Mouse (Mus musculus): Measurements from ENCODE around the gene Gemin2. TPM values are rescaled to one million over a fixed set of nuclear protein-coding genes. Genes with fewer than 3 reads are reported as not detected.
A peak's percentile ranks its signal among the peaks of the same experiment; 100 is the strongest.
"Not testable (repeated sequence)": the region's sequence is repeated elsewhere in the genome, so short reads cannot be mapped to it uniquely, and the experiment has no call there.

Gemin2 gene
- 1 to 10 TPM; 8.3 to 8.8 TPM for total RNA-seq (2021)
- long read RNA-seq, partial matches to known transcripts, result 1 of 6 reads
- long read RNA-seq, other reads (novel, unspliced or antisense), result 2 of 6 reads

DNA sequence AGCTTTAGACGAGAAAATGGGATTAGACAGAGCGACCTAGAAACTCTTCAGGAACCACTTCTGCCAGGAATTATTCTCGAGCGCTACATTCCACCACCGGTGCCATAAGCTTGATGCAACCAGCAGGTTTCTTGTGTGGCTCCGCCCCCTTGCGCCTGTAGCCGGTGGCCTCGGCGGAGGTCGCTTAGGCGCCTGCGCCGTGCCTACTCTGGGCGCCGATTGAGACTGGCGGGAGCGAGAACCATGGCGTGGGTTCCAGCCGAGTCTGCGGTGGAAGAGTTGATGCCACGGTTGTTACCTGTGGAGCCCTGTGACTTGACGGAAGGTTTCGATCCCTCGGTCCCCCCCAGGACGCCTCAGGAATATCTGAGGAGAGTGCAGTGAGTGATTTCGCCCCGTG lies at the start of gene Gemin2:
TSS of gene Gemin2 (plus strand) at position 160 of the 400 bp plus-strand sequence.
- peak; percentile 88 to 92 for DNase-seq (ENCODE audit: low spot score in 2 of 2)

DNA sequence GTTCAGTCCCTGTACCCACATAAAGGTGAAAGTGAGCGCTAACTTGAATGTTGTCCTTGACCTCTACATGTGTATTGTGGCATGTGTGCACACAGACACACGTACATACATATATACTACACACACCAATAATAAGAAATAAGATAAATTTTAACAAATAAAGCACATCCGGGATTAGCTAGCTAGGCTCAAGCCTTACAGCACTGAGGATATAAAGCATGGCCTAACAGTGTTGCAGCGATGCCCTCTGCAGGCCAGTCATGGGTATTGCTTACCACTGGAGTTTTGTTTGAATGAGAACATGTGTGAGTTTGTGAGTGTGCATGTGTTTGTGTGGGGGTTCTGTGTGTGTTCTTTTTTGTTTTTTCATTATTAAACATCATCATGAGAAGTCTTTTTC lies 48.6 kb upstream of the Gemin2 start:
- DNase-seq (ENCODE audit: low spot score in 2 of 2), result peak in 1 of 2 experiments; percentile 51

DNA sequence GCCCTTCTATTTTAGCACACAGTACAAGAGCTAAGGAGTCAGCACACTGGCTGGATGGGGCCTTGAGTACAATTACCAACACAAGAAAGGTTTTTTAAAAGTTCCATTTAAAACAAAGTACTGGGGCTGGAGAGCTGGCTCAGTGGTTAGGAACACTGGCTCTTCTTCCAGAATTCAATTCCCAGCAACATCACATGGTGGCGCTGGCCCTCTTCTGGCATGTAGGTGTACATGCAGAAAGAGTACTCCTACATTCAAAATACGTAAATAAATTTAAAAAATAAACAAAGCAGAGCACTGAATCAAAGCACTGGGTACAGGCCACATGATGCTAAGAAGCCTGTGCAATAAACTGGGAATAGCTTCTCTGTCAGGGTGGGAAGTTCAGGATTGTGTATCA lies 36.2 kb upstream of the Gemin2 start:
- DNase-seq (ENCODE audit: low spot score in 2 of 2), result no peak

DNA sequence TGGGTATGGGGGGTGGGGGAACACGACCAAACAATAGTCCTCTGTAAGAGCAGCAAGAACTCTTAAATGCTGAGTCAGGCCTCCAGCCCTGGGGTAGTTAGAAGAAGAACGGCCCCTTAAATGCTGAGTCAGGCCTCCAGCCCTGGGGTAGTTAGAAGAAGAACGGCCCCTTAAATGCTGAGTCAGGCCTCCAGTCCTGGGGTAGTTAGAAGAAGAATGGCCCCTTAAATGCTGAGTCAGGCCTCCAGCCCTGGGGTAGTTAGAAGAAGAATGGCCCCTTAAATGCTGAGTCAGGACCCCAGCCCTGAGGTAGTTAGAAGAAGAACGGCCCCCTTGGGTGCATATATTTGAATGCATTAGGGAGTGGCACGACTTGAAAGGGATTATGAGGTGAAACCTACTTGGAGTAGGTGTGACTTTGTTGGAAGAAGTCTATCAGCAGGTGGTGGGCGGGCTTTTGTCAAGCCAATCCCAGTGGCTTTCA lies 32.0 kb upstream of the Gemin2 start:
- DNase-seq (ENCODE audit: low spot score in 2 of 2), result not testable (repeated sequence)

DNA sequence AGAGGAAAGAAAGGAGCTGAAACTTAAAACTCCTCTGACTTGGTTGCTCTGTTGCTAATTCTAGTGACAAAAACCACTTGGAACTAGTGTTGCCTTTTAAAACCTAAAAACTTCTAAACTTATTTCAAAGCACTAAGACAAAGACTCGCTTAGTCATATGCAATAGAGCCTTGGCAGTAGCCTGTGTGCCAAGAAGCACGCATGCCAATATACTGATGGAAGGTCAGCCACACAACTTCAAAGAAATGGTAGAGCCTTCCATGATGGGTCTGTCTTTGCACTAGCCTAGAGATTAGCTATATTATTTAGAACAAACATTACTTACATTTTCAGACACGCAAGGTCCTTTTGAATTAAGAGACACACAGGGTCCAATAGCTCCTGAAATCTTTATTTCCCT lies 27.4 kb upstream of the Gemin2 start:
- DNase-seq (ENCODE audit: low spot score in 2 of 2), result no peak

DNA sequence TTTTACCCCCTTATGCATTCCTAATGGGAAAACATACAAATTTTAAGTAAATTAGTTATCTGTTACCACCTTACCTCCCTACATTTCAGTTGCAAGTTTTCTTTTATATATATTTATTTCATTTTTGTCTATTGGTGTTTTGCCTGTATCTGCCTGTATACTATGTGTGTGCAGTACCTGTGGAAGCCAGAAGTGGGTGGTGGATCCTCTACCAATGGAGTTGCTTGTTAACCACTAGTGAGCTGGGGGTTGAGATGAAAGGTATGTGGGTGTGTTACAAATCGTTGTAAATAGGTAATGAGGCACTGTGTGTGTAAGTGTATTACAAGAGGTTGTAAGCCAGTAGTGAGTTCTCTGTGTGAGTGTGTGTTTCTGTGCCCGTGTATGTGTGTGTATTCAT lies 2.7 kb upstream of the Gemin2 start:
- DNase-seq (ENCODE audit: low spot score in 2 of 2), result no peak

DNA sequence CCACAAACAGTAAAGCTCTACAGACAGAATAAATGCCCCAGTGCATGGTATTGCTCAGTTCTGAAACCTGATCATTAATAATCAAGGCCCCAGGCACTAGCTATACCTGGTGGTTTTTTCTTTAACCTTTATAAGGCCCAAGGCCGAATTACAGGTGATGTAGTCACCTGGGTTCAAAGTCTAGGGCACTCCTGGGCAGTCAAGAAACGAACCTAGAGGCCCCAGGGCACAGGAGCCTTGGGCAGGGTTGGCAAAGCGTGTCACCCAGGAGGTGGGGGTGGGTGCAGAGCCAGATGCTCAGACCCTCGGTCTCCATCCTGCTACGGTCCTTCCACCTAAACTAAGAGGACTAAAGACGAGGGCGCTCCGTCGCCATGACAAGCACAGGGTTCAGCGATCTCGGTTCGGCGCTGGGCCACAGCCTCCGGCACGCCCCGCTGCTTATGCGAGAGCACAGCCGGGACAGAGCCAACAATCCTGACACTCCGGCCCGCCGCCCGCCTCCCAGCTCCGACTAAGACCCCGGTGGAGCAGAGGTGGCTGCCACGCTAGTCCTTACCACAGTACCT lies 1.8 kb upstream of the Gemin2 start:
- DNase-seq (ENCODE audit: low spot score in 2 of 2), result no peak

DNA sequence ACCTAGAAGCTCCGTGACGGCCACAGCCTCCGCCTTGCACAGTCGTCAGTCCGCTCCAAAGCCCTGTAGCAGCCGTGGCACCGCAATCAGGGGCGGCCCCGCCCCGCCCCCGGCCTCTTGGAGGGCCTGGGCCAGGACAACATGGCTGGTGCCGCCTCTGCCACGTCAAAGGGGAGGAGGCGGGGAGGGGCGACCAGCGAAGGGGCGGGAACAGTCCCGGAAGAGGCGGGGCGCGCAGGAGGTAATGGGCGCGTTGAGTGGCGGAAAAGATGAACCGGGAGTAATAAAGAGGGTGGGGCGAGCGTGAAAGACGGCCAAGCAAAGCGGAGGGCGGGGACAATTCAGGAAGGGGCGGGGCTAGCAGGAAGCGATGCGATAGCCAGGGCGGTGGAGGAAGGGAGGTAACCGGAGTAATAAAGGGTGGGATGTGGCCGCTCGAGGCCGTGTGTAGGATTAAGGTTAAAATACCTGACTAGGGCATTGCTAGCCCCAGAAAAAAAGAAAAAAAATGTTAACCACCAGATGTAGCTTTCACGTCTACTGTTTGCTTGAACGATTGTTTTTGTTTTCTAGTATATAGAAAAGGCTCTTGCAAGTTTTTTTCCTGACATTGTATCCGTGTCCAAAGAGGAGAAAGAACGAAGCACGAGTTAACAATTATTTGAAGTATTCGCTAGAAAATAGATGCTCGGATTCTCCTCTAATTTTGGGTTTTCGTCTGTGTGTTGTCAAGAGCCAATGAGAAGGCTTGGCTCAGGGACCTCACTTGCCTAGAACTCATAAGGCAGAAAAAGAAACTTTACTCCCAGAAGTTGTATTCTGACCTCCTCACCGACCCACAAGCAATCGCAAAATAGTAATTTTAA lies 1.1 kb upstream of the Gemin2 start, which contains the start of gene Sec23a:
TSS of gene Sec23a (minus strand) at position 174 of the 866 bp plus-strand sequence.
- DNase-seq (ENCODE audit: low spot score in 2 of 2), result peak; percentile 98

DNA sequence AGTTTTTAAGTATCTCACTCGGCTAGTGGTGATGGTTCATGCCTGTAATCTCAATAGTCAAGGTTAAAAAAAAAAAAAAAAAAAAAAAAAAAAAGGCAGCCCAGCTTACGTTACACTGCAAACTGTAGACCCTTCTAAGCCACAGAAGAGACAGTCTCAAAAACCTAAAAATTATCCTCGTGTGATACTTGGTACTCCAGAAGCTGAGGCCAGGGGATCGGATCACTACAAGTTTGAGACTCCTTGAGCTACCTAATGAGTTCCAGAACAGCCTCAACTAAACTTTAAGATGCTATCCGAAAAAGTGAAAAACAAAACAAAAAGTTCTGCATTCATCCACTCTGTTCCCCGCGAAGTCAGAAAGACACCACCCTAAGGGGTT lies 492 bp upstream of the Gemin2 start:
- no peak for DNase-seq (ENCODE audit: low spot score in 2 of 2)

DNA sequence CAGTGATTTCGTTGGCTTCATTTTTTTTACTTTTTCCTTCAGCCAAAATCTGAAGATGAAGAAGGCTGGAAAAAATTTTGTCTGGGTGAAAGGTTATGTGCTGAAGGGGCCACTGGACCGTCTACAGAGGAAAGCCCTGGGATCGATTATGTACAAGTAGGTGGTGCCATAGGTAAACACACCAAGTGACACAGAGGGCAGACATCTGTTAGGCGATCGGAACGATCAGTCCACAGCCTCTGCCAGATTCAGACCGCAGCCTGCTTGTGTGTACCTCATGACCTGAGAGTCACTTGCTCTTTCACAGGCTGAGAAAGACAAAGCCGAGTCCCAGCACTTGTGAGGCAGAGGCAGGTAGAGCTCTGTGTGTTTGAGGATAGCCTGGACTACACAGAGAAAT lies 4.8 kb downstream of the Gemin2 start:
- no peak for DNase-seq (ENCODE audit: low spot score in 2 of 2)

DNA sequence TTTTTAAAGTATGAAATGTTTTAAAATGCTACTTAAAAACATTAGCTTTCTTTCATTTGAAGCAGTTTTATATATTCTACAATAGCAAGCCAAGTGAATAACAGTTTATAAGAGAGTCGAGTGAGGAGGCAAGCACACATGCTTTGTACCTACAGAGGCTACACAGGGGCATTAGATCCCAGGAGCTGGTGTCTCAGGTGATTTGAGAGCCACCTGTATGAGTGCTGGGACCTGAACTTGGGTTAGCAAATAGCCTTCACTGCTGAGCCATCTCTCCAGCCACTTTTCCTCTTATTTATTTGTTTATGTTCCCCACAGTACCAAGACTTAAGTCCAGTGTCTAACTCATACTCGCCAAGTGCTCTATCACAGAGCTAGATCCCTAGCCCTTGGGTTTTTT lies 6.7 kb downstream of the Gemin2 start:
- DNase-seq (ENCODE audit: low spot score in 2 of 2), result no peak

DNA sequence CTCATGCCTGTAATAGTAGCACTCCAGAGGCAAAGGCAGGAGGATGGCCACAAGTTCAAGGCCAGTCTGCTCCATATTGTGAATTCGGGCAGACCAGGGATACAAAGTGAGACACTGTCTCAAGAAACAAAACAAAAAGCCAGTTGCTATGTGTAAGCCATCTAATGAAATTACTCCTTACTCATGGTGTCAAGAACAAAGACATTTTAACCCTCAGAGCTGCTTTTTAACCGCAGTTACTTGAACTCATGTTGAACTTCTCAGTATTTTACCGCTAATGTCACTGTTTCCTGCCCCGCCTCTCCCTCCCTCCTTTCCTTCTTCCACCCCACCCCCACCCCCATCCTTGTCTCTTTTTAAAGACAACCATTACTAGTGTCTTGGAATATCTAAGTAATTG lies 8.1 kb downstream of the Gemin2 start:
- no peak for DNase-seq (ENCODE audit: low spot score in 2 of 2)

DNA sequence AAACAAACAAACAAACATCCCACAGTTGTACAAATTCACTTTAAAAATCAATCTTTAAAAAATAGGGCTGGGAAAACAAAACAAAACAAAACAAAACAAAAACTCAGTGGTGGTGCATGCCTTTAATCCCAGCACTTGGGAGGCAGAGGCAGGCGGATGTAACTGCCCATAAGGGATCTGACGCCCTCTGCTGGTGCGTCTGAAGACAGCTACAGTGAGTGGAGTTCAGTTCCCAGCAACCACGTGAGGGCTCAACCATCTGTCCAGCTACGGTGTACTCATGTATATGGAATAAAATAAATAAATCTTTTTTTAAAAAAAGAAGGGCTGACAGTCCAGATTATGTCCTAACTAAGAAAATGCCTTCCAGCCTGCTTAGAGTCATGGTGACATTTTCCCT lies 18.9 kb downstream of the Gemin2 start:
- DNase-seq (ENCODE audit: low spot score in 2 of 2), result no peak

DNA sequence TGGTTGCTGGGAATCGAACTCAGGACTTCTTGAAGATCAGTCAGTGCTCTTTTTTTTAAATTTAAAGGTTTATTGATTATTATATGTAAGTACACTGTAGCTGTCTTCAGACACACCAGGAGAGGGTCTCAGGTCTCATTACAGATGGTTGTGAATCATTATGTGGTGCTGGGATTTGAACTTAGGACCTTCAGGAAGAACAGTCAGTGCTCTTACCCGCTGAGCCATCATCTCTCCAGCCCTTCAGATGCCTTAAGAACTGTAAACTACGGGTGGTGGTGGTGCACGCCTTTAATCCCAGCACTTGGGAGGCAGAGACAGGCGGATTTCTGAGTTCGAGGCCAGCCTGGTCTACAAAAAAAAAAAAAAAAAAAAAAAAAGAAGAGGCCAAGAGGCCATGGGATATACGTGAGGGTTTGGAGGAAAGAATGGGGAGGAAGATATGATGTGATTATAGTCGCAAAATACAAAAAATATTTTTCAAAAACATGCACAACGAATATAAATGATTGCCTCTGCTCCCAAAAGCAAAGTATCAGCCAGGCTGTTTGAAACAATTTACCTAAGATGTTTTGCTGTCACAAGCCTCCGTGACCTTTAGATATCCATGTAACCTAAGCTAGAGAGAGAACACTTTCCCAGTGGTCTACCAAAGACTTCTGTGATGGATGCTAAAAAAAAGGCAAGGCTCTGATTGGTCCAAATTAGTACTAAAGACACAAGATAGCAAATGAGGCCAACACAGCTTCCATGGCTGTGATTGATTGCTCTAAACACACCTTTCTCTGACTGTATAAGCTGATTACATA lies 26.2 kb downstream of the Gemin2 start:
- no peak for DNase-seq (ENCODE audit: low spot score in 2 of 2)

DNA sequence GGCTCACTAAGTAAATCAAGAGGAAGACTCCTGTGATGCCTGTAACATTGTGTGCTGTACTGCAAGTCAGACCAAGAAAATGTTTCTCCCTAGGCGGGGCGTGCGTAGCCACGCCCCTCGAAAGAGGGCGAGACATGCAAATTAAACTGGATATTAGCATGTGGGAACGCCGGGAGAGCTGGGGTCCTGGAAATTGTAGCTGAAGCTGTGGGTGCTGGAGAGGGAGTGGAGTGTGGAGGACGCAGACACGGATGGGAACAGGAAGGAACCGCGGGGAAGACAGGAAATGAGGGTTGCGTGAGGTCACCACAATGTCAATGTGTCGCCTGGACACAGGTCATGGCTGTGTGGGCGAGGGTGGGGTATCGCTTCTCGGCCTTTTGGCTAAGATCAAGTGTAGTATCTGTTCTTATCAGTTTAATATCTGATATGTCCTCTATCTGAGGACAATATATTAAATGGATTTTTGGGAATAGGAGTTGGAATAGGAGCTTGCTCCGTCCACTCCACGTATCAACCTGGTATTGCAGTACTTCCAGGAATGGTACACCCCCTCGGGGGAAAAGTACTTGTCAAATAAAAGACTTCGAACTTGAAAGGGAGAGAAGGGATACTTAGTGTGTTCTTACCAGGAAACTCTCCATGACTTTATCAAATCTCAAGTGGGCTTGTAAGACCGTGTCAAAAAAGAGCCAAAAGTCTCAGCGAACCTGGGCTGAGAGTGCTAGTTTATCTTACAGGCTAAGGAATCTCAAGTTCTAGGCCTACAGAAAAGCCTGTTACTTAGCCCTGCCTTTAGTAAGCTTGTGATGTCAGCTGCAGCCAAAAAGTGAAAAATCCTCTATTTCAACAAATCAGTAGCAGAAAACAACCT lies 27.0 kb downstream of the Gemin2 start:
- DNase-seq (ENCODE audit: low spot score in 2 of 2), result no peak

DNA sequence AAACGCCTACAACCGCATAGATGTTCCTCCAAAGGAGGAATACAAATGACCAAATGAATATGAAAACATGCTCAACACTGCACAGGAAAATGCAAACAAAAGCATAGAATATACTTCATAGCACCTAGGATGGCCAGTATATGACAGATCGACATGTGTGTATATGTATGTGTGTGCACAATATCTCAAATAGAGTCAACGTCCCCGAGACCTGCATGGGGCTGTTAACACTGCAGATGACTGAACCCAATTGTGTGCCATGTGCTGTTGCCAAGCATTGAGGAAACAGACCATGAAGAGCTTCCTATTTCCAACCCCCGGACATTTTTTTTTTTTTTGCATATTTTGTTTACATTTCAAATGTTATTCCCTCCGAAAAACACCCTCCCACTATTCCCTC lies 27.7 kb downstream of the Gemin2 start:
- no peak for DNase-seq (ENCODE audit: low spot score in 2 of 2)

DNA sequence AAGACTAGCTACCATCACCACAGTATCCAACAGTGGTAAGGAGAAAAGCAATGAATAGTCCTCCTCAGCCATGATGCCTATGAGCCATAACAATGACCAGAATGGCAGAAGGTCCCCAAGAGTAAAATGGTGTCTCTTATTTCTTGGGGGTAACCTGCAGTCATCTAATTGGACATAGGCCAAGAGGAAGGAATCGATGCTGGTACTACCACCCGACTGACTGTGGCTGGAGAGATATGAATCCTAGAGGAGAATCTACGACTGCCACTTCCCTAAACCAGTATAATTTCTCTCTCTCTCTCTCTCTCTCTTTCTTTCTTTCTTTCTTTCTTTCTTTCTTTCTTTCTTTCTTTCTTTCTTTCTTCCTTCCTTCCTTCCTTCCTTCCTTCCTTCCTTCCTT lies 39.3 kb downstream of the Gemin2 start:
- no peak for DNase-seq (ENCODE audit: low spot score in 2 of 2)

DNA sequence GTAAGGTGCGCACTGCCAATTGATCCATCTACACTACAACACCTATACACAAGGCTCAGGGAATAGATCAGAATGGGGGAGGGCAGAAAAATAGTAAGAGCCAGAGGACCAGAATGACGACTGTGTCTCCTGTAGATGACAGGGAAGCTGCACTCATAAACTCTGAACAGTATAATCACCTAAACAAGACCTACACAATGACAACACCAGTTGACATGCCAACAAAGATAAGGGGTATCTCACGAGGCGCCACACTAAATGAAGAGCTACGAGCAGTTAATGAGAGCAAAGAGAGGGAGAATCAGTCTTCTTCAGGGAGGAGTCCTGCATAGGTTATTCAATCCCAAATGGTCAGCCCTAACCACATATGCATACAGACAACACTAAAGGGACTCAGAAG lies 40.0 kb downstream of the Gemin2 start:
- DNase-seq (ENCODE audit: low spot score in 2 of 2), result no peak

DNA sequence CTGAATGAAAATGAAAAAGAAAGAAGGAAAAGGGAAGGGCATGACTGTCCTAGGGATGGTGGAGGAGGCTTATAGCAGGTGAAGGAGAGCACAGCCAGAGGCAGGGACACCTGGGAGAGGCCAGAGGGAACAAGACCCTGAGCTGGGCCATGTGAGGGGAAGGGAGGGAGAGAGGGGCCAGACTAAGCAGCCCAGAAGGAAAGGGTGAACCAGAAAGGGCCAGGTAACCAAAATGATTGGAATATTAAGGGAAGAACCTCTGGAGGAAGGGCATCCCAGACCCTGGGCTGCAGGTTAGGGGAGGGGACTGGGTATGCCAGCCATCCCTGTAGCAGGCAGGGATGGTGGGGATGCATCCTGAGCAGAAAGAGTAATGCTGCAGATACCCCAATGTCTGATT lies 40.8 kb downstream of the Gemin2 start:
- DNase-seq (ENCODE audit: low spot score in 2 of 2), result no peak

DNA sequence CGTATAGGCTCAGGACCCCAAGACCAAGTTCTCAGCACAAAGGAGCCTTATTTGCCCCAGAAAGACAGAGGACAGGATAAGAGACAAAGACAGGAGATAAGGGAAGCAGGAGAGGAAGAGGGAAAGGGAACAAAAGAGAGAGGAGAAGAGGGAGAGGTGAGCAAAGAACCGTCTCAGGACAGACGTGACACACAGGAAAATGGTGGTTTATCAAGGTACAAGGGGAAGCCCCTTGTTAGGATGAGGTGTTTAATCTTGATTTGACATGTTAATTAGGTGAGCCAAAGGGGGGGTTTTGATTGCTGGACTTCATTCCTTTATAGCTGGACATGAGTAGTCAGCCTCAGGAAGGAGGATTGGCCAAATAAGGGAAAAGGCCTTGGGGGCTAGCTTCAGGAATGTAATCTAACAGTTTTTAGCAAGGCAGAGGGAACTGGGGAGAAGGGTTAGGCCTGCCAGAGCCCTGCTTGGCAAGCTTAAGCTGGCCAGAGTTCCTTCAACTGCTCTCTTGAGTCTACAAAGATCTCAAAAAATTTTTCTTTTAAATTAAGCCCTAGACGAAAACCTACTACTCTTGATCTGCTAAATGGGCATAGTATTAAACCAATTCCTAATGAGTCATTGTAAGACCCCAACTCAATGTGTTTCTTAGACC lies 42.1 kb downstream of the Gemin2 start:
- no peak for DNase-seq (ENCODE audit: low spot score in 2 of 2)

All from layer of hippocampus, adult 18-20 months (tissue).